Mouse (Mus musculus): Measurements from ENCODE around the gene Srrt. TPM values are rescaled to one million over a fixed set of nuclear protein-coding genes. Genes with fewer than 3 reads are reported as not detected.

Gene Srrt
- total and polyA plus RNA-seq, 3 experiments = 291 to 454 TPM; not detected in 1

DNA sequence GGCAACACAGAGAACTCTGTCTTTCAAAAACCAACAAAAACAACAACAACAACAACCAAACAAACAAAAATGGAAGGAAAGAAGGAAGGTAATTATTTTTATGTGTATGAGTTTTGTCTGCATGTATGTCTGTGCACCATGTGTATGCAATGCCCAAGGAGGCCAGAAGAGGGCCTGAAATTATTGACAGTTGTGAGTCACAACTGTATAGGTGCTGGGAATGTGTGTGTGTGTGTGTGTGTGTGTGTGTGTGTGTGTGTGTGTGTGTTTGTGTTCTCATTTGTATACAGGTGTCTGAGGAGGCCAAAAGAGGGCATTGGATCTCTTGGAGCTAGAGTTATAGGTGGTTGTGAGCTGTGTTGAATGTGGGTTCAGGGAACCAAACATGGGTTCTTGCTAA lies 36.4 kb upstream of the Srrt start:
- Histone ChIP-seq H3K9ac (ENCODE audit: control insufficient read depth, low read depth, low read length, poor library complexity, severe bottlenecking) (no peak overlapping the region), H3K9me3 (replicated peaks; ENCODE audit: insufficient read depth, low read length) (no peaks in the 10 kb centered on the region), H3K79me2 (ENCODE audit: control insufficient read depth, insufficient read depth, low read length, poor library complexity) (no peaks in the 10 kb centered on the region), H3K27me3 (ENCODE audit: control insufficient read depth in 1 of 2, insufficient read depth in 2 of 2, low read length in 2 of 2) (no peaks in the 10 kb centered on the region), H3K27ac (ENCODE audit: control insufficient read depth, low read depth, low read length) (no peak overlapping the region), H3K4me1 (ENCODE audit: control insufficient read depth in 1 of 2, insufficient read depth in 2 of 2, low read length in 2 of 2) (peaks cover 3 to 18% of the 10 kb centered on the region in 2 experiments), H3K4me3 (ENCODE audit: control insufficient read depth in 1 of 2, insufficient read depth in 1 of 2, low read depth in 2 of 2, low read length in 2 of 2) (no peak overlapping the region), H3K36me3 (ENCODE audit: control insufficient read depth in 1 of 2, insufficient read depth in 2 of 2, low read length in 2 of 2) (peaks cover 0 to 9% of the 10 kb centered on the region in 2 experiments; a peak in 2 of 4 replicates)
- peak; percentile 27 for DNase-seq (ENCODE audit: low read depth, low spot score)
- TF ChIP-seq USF1 (IDR thresholded peaks at IDR 0.05; ENCODE audit: low read depth, low read length) = no peak
- TF ChIP-seq CTCF (IDR thresholded peaks at IDR 0.05 in 2 of 3, conservative IDR thresholded peaks at IDR 0.05 in 1 of 3; ENCODE audit: control insufficient read depth in 1 of 3, insufficient read depth in 1 of 3, low read depth in 2 of 3, low read length in 3 of 3, poor library complexity in 1 of 3, severe bottlenecking in 1 of 3) = peak in 2 of 3 experiments; percentile 14 to 31; a peak in 2 of 6 replicates

DNA sequence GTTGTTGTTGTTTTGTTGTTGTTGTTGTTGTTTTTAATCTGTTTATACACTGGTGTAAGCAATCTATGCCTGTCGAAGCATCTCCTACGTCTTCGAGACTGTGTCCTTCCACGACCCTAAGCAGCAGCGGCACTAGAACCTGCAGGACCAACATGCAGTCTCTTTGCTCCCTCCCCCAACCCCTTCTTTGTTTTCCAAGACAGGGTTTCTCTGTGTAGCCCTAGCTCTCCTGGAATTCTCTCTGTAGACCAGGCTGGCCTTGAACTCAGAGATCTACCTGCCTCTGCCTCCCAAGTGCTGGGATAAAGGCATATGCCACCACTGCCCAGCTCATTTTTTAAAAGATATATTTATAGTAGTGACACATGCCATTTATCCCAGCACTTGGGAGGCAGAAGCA lies 35.9 kb upstream of the Srrt start:
- no peak overlapping the region for H3K27ac ChIP-seq (ENCODE audit: control insufficient read depth, low read depth, low read length)
- H3K36me3 ChIP-seq (ENCODE audit: control insufficient read depth in 1 of 2, insufficient read depth in 2 of 2, low read length in 2 of 2) = peaks cover 0 to 10% of the 10 kb centered on the region in 2 experiments; a peak in 2 of 4 replicates
- H3K4me3 ChIP-seq (ENCODE audit: control insufficient read depth in 1 of 2, insufficient read depth in 1 of 2, low read depth in 2 of 2, low read length in 2 of 2) = no peak overlapping the region
- no peaks in the 10 kb centered on the region for H3K27me3 ChIP-seq (ENCODE audit: control insufficient read depth in 1 of 2, insufficient read depth in 2 of 2, low read length in 2 of 2)
- H3K9ac ChIP-seq (ENCODE audit: control insufficient read depth, low read depth, low read length, poor library complexity, severe bottlenecking) = no peak overlapping the region
- H3K9me3 ChIP-seq (replicated peaks; ENCODE audit: insufficient read depth, low read length) = no peaks in the 10 kb centered on the region
- H3K79me2 ChIP-seq (ENCODE audit: control insufficient read depth, insufficient read depth, low read length, poor library complexity) = no peaks in the 10 kb centered on the region; the same call in 1 of the 2 replicates
- peaks cover 3 to 22% of the 10 kb centered on the region in 2 experiments for H3K4me1 ChIP-seq (ENCODE audit: control insufficient read depth in 1 of 2, insufficient read depth in 2 of 2, low read length in 2 of 2)
- no peak for DNase-seq (ENCODE audit: low read depth, low spot score)
- TF ChIP-seq USF2 (IDR thresholded peaks at IDR 0.05; ENCODE audit: borderline replicate concordance in 1 of 2, insufficient read depth in 1 of 2, low read depth in 1 of 2, low read length in 2 of 2) (no peak), EP300 (IDR thresholded peaks at IDR 0.05; ENCODE audit: low read depth in 1 of 2, low read length in 2 of 2) (no peak), UBTF (IDR thresholded peaks at IDR 0.05; ENCODE audit: borderline replicate concordance, insufficient read depth, low read depth, low read length) (no peak), ELF1 (IDR thresholded peaks at IDR 0.05; ENCODE audit: low read depth, low read length) (no peak), TBP (IDR thresholded peaks at IDR 0.05; ENCODE audit: low read depth, low read length) (no peak), NRF1 (IDR thresholded peaks at IDR 0.05; ENCODE audit: insufficient read depth, low read depth, low read length, poor library complexity, severe bottlenecking) (no peak), GABPA (IDR thresholded peaks at IDR 0.05; ENCODE audit: low read depth, low read length) (no peak), HCFC1 (IDR thresholded peaks at IDR 0.05; ENCODE audit: low read depth, low read length) (no peak), CHD1 (IDR thresholded peaks at IDR 0.05; ENCODE audit: low read depth, low read length) (no peak), MYC (IDR thresholded peaks at IDR 0.05; ENCODE audit: low read depth, low read length) (no peak), GATA1 (IDR thresholded peaks at IDR 0.05; ENCODE audit: low read depth, low read length) (no peak), CHD2 (IDR thresholded peaks at IDR 0.05; ENCODE audit: low read length) (no peak), MAX (IDR thresholded peaks at IDR 0.05; ENCODE audit: low read length) (no peak), E2F4 (IDR thresholded peaks at IDR 0.05; ENCODE audit: borderline replicate concordance, low read depth, low read length) (no peak), TCF12 (IDR thresholded peaks at IDR 0.05; ENCODE audit: low read depth, low read length) (no peak), POLR2A (IDR thresholded peaks at IDR 0.05; ENCODE audit: control insufficient read depth in 1 of 2, insufficient read depth in 1 of 2, low read depth in 1 of 2, low read length in 2 of 2, poor library complexity in 1 of 2) (no peak), MAZ (IDR thresholded peaks at IDR 0.05; ENCODE audit: low read depth, low read length) (no peak), MYB (IDR thresholded peaks at IDR 0.05; ENCODE audit: low read depth, low read length) (no peak), BHLHE40 (IDR thresholded peaks at IDR 0.05; ENCODE audit: borderline replicate concordance, low read depth, low read length) (no peak)

Measured in MEL (cell line).